Mouse (Mus musculus) midbrain, embryonic 14.5 days (tissue): ENCODE data around the gene Fgf12. TPM values are rescaled to one million over a fixed set of nuclear protein-coding genes. Genes with fewer than 3 reads are reported as not detected.
A peak's percentile ranks its signal among the peaks of the same experiment; 100 is the strongest.

ENCODE experiments used
- ATAC-seq: fragments of 200-750 bp; cut with Nextera tagmentation; 2 replicates; pipeline ENCODE4 v1.8.0; 2017; ENCODE audit warnings: moderate number of reproducible peaks, moderate library complexity; ENCODE audit not compliant: low FRiP score, low TSS enrichment
- DNase-seq: peaks from one replicate; pipeline ENCODE4 v3.0.0-alpha.2; 2015
- H3K27ac ChIP-seq: fragments of 300-500 bp; sonication (generic); replicated peaks from 2 replicates; pipeline ENCODE4 v1.5.1; 2014; ENCODE audit warnings: mild to moderate bottlenecking, low read depth, low read length, moderate library complexity
- H3K27me3 ChIP-seq: fragments of 300-500 bp; sonication (generic); 2 replicates; pipeline ENCODE4 v1.6.1; 2014; ENCODE audit warnings: low read length, control low read depth, mixed read lengths; ENCODE audit not compliant: control insufficient read depth, insufficient read depth
- H3K36me3 ChIP-seq: fragments of 300-500 bp; sonication (generic); 2 replicates; pipeline ENCODE4 v1.6.1; 2014; ENCODE audit warnings: low read length, control low read depth; ENCODE audit not compliant: control insufficient read depth, insufficient read depth
- H3K4me1 ChIP-seq: fragments of 300-500 bp; sonication (generic); 2 replicates; pipeline ENCODE4 v1.6.1; 2014; ENCODE audit warnings: mild to moderate bottlenecking, antibody characterized with exemption, low read length, control low read depth; ENCODE audit not compliant: control insufficient read depth, insufficient read depth
- H3K4me2 ChIP-seq: fragments of 300-500 bp; sonication (generic); 2 replicates; pipeline ENCODE4 v1.6.1; 2014; ENCODE audit warnings: mild to moderate bottlenecking, low read length, moderate library complexity
- H3K4me3 ChIP-seq: fragments of 300-500 bp; sonication (generic); replicated peaks from 2 replicates; pipeline ENCODE4 v1.5.1; 2014; ENCODE audit warnings: low read depth, low read length
- H3K9ac ChIP-seq: fragments of 300-500 bp; sonication (generic); replicated peaks from 2 replicates; pipeline ENCODE4 v1.6.1; 2014; ENCODE audit warnings: mild to moderate bottlenecking, low read length, moderate library complexity
- H3K9me3 ChIP-seq: fragments of 300-500 bp; sonication (generic); 2 replicates; pipeline ENCODE4 v1.6.1; 2016; ENCODE audit warnings: low read length, control low read depth, mixed read lengths; ENCODE audit not compliant: control insufficient read depth
- WGBS: fragments of 180-500 bp; shearing (Covaris S2); extraction: QIAGEN DNeasy Blood & Tissue Kit; methylation state at CpG from one replicate; pipeline ENCODE4 v1.1.7; 2014; 5-methylcytosine and 5-hydroxymethylcytosine counted together
- polyA plus RNA-seq: library from polyadenylated mRNA; unstranded; fragments of >200 nt; fragmentation: Nextera tagmentation; extraction: Ambion mirVana; gene quantifications from 2 replicates; pipeline ENCODE4 v1.2.1, GENCODE M21; 2014

Fgf12 gene
- polyA plus RNA-seq, 1 experiment from 2014 or later: 32.1 TPM

- H3K9me3 ChIP-seq: no peaks in the 10 kb centered on the region
- no peak overlapping the region for H3K4me2 ChIP-seq
- H3K27me3 ChIP-seq: no peaks in the 10 kb centered on the region
- H3K36me3 ChIP-seq: no peaks in the 10 kb centered on the region
- DNase-seq: no peak
- H3K27ac ChIP-seq: no peak overlapping the region
- H3K4me3 ChIP-seq: no peak overlapping the region
- H3K4me1 ChIP-seq: no peaks in the 10 kb centered on the region
- 59% methylated on average over 4 of the region's 4 CpGs for WGBS
- no peak for ATAC-seq
- H3K9ac ChIP-seq: no peak overlapping the region
These were observed 52.5 kb downstream of the Fgf12 start for GRCm38 (mm10) chr16:28700346-28700745.

DNA sequence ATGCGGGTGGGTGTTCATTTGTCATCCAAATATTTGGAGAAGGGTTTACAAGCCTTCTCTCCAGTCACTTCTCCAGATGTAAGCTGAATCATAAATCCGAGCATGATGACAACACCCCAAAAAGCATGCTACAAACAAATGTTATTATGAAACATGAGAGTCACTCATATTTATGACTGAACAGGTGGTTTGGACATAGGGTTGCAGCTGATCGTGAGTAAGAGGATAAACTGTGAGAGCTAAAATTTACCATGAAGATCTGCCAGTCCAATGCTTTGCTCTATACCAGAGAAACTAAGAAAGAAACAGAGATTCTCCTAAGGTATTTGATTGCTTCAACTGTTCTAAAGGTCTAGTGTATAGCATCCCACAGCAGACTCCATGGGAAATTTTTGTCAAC, 56.0 kb downstream of the Fgf12 start:
- Histone ChIP-seq H3K4me2 (no peak overlapping the region), H3K27ac (no peak overlapping the region), H3K36me3 (no peaks in the 10 kb centered on the region), H3K4me1 (no peaks in the 10 kb centered on the region), H3K4me3 (no peak overlapping the region), H3K9ac (no peak overlapping the region), H3K9me3 (no peaks in the 10 kb centered on the region), H3K27me3 (no peaks in the 10 kb centered on the region)
- no peak for DNase-seq
- no peak for ATAC-seq
- 89% methylated on average over 3 of the region's 3 CpGs for WGBS

DNA sequence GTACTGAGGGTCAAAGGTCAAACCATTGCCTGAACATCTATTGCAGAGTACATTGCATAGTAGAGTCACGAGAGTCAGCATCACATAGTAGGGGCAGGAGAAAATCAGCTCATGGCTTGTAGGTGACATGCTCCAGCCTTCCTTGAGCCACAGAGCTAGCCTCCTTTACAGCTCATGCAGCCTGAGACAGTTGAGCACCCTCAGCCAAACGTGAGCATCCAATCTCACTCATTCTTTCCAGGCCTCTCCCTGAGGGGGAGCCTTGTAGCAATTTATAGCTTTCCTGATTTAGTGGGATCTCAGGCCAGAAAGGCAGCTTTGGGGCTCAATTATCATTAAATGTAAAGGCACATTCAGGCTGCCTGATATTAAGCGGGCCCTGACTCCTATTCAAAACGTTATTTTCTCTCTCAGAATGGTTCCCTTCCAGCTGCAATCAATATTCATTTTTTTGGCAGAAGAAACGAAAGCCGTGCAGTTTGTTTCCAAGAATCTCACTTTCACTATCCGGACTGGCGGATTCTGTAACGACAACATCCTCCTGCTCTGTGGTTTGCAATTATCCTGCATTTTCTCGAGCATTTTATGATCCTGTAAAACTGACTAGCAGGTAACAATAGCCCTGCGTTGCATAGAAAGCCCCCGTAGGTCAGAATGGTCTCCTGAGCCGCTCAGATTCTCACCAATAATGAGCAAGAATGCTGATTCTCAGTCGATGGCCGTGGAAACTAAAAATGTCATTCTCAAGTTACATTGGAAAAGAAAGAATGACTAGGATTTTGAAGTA, 58.6 kb downstream of the Fgf12 start:
- DNase-seq: peak; percentile 13
- H3K27ac ChIP-seq: peak overlapping the region; percentile 9; the same call in 1 of the 2 replicates
- H3K27me3 ChIP-seq: no peaks in the 10 kb centered on the region
- WGBS: 66% methylated on average over 15 of the region's 15 CpGs
- H3K9me3 ChIP-seq: no peaks in the 10 kb centered on the region
- no peaks in the 10 kb centered on the region for H3K4me1 ChIP-seq
- no peak overlapping the region for H3K9ac ChIP-seq
- H3K36me3 ChIP-seq: no peaks in the 10 kb centered on the region
- no peak overlapping the region for H3K4me3 ChIP-seq
- no peak for ATAC-seq
- no peak overlapping the region for H3K4me2 ChIP-seq

DNA sequence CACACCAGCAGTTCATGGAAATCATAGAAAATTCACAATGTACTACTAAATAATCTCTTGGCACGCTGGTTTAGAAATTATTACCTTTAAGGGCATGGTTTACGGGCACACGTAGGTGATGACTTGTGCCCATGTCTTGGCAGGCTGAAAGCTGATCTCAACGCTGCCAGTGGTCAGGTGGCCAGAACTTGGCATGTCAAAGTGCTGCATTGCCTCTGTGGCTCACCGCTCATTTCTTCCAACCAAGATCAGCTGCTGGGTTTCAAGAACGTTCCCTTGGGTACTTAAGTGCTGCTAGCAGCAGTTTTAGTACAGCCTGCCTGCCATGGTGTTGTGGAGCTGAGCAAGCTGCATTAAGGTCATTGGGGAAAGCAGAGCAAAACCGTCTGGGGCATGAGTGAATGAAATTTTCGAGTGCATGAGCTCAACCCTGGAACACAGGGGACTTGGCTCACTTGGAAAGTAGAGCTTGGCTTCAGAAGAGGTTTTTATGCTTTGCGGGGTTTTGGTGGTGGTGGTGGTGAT, 63.9 kb downstream of the Fgf12 start:
- Histone ChIP-seq H3K27ac (no peak overlapping the region), H3K4me2 (no peak overlapping the region), H3K36me3 (no peaks in the 10 kb centered on the region), H3K4me3 (no peak overlapping the region), H3K27me3 (no peaks in the 10 kb centered on the region), H3K9me3 (no peaks in the 10 kb centered on the region), H3K4me1 (no peaks in the 10 kb centered on the region), H3K9ac (no peak overlapping the region)
- ATAC-seq (no peak), DNase-seq (no peak)
- 87% methylated on average over 9 of the region's 9 CpGs for WGBS

- WGBS: 88% methylated on average over 3 of the region's 3 CpGs
- Histone ChIP-seq H3K36me3 (no peaks in the 10 kb centered on the region), H3K9ac (no peak overlapping the region), H3K4me2 (no peak overlapping the region), H3K9me3 (no peaks in the 10 kb centered on the region), H3K27me3 (no peaks in the 10 kb centered on the region), H3K4me1 (no peaks in the 10 kb centered on the region), H3K4me3 (no peak overlapping the region), H3K27ac (no peak overlapping the region)
- ATAC-seq (no peak), DNase-seq (no peak)
These were observed 71.2 kb downstream of the Fgf12 start for GRCm38 (mm10) chr16:28681625-28682024.

GRCm38 (mm10) chr16:28668815-28669347, 84.0 kb downstream of the Fgf12 start:
- DNase-seq (peak; percentile 43), ATAC-seq (no peak; the same call in 1 of the 2 replicates)

GRCm38 (mm10) chr16:28652640-28653039, 100.2 kb downstream of the Fgf12 start:
- no peak overlapping the region for H3K4me2 ChIP-seq
- H3K4me3 ChIP-seq: no peak overlapping the region
- DNase-seq (no peak), ATAC-seq (no peak)
- no peaks in the 10 kb centered on the region for H3K4me1 ChIP-seq
- H3K9ac ChIP-seq: no peak overlapping the region
- H3K36me3 ChIP-seq: no peaks in the 10 kb centered on the region
- H3K27ac ChIP-seq: no peak overlapping the region
- WGBS: 94% methylated on average over 10 of the region's 10 CpGs
- H3K27me3 ChIP-seq: no peaks in the 10 kb centered on the region
- no peaks in the 10 kb centered on the region for H3K9me3 ChIP-seq

More at GRCm38 (mm10) chr16:28668815-28669347, 84.0 kb downstream of the Fgf12 start:
- H3K9ac ChIP-seq: no peak overlapping the region
- no peaks in the 10 kb centered on the region for H3K4me1 ChIP-seq
- no peaks in the 10 kb centered on the region for H3K36me3 ChIP-seq
- no peaks in the 10 kb centered on the region for H3K9me3 ChIP-seq
- no peak overlapping the region for H3K4me2 ChIP-seq
- H3K4me3 ChIP-seq: no peak overlapping the region
- H3K27me3 ChIP-seq: no peaks in the 10 kb centered on the region
- H3K27ac ChIP-seq: no peak overlapping the region
- 82% methylated on average over 5 of the region's 5 CpGs for WGBS

DNA sequence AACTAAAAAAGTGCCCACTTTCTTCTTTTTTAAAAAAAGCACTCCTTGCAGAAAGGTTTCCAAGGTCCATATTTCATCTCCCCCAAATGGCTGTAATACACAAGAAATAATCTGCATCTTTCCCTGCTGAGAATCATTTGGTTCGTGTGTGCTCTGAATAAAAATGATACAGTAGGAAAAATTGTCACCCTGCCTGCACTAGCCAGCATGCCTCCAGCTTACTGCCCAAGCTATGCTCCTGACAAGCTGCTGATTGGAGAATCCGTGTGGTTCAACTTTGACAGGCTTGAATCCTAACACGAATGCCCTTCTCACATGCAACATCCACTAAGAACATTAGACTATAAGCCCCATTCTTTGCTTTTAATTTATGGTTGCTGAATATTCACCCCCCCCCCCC, 102.3 kb downstream of the Fgf12 start:
- Histone ChIP-seq H3K27ac (no peak overlapping the region), H3K4me1 (no peaks in the 10 kb centered on the region), H3K4me3 (no peak overlapping the region), H3K9ac (no peak overlapping the region), H3K27me3 (no peaks in the 10 kb centered on the region), H3K4me2 (no peak overlapping the region), H3K9me3 (no peaks in the 10 kb centered on the region), H3K36me3 (no peaks in the 10 kb centered on the region)
- DNase-seq (peak; percentile 9), ATAC-seq (no peak)
- 60% methylated on average over 3 of the region's 3 CpGs for WGBS

DNA sequence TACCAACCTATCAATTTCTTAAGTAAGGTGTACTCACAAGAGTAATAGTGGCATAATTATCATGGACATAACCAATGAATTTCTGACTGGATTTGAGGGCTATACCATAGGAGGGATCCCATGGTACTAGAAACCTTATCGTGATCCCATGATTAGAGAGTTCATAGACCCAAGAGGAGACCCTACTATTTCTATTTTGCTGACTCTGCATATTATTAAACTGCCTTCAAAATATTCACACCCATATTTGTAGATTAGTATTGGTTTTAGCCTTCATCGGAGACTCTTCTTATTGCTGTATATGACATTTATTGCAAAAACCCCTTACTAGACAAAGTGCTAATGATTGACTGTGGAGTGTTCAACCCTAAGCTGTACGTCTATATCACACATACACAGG, 107.8 kb downstream of the Fgf12 start:
- no peaks in the 10 kb centered on the region for H3K36me3 ChIP-seq
- no peak for ATAC-seq
- DNase-seq: no peak
- no peak overlapping the region for H3K27ac ChIP-seq
- WGBS: 93% methylated on average over 3 of the region's 3 CpGs
- H3K4me2 ChIP-seq: no peak overlapping the region
- no peaks in the 10 kb centered on the region for H3K4me1 ChIP-seq
- H3K27me3 ChIP-seq: no peaks in the 10 kb centered on the region
- no peak overlapping the region for H3K4me3 ChIP-seq
- no peaks in the 10 kb centered on the region for H3K9me3 ChIP-seq
- H3K9ac ChIP-seq: no peak overlapping the region
